Mouse (Mus musculus): ENCODE measurements around the gene Tiam1. TPM values are rescaled to one million over a fixed set of nuclear protein-coding genes. Genes with fewer than 3 reads are reported as not detected.

Gene Tiam1
- total RNA-seq (2017): 29.2 and 34.5 TPM in 2 replicates

DNA sequence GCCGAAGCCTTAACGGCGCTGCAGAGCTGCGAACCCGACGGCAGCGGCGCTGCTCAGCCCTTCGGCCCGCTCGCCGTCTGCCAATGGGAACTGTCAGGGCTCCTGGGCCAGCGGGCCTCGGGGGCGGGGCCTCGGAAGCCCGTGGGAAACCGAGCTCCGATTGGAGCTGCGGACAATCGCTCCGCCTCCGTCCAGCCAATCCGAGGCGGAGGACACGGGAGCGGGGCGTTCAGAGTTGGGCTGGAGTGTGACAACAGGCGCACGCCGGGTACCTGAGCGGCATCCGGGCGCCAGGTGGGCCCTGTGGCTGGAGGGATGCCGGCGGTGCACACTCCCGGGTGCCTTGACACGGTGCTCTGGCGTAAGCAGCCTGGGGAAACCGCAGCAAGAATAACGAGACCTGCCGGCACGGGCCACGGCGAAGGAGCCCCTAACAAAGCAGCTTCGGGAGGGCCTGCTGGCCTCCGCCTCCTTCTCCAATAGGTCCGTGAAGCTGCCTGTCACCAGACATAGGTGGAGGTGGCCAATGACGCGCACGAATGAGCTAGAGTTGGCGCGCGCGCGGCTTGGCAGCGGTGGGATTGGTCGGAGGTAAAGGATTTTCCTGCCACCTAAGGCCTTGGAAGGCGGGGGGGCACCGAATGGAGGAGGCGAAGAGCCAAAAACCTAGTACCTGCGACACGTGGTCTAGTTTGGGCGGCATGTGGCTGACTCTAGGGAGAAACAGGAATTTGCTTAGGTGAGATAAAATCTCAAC is at the start of gene Tiam1:
Gene Tiam1, minus strand, starts transcription at position 10 of the 757 bp plus-strand sequence.
- peak; percentile 80 for ATAC-seq (replicated peaks; ENCODE audit: low read depth, poor library complexity, severe bottlenecking)

DNA sequence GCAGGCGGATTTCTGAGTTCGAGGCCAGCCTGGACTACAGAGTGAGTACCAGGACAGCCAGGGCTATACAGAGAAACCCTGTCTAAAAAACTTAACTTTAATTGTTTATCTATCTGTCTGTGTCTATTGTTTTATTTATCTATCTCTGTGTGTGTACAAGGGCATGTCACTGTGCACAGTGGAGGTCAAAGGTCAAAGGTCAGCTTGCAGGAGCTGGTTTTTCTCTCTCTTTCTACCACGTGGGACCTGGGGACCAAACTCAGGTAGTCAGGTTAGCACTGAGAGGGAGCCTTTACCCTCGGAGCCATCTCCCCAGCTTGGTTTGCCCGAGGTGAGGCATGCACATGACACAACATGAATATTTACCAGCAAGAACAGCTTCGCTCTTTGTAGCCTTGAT is 47.7 kb upstream of the Tiam1 start:
- ATAC-seq (replicated peaks; ENCODE audit: low read depth, poor library complexity, severe bottlenecking): no peak

DNA sequence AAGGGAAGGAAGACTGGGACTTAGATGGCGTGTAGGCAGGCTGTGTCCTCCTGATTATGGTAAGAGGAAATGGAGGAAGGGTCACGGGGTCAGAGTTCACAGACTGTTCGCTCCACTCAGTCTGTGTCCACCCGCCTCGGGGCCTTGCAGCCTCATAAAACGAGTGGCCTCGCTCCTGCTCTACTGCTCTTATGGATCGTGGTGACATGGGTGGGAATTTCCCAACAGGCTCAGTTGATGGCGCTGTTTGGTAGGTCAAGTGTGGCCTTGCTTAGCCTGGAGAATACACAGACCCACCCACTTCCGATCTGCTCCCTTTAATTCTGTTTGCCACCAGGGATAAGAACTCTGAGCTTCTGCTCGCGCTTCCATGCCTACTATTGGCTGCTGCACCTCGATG is 43.9 kb upstream of the Tiam1 start:
- peak; percentile 85 for ATAC-seq (replicated peaks; ENCODE audit: low read depth, poor library complexity, severe bottlenecking)

DNA sequence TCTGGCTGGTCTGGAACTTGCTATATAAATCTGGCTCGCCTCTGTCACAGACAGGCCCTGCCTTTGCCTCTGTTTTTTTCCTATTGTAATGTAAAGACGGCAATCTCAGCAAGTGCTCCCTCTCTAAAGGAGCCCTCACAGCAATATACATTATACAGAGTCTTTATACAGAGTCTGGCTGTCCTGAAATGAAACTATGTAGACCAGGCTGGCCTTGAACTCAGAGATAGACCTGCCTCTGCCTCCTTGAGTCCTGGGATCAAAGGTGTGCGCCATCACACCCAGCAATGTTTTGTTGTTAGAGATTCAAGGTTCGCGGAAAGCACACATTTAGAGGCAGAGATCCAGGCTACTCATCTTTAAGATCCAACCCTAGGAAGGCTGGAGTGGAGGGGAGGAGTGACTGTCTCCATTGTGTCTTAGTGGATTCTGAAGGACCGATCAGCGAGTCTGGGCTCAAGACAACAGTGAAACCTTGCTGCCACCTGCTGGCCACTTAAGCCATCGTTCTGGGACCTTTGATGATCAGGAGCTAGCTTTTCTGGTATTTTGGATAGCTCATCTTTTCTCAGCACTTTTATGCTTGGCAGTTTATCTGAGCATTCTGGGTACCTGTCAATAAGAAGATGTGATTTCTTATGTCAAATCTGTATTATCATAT is 42.5 kb upstream of the Tiam1 start:
- peak; percentile 77 for ATAC-seq (replicated peaks; ENCODE audit: low read depth, poor library complexity, severe bottlenecking)

DNA sequence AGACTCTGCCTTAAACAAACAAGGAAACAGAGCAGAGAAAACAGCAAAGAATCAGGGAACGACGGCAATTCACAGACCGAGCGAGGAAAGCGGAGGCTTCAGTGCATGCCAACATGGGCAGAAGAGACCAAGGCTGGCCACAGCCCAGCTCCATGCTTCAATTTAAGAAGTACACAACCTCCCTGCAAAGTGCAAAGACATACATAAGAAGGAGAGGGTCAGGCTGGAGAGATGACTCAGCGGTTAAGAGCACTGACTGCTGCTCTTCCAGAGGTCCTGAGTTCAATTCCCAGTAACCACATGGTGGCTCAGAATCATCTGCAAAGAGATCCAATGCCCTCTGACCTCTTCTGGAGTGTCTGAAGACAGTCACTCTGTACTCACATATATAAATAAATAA is 40.6 kb upstream of the Tiam1 start:
- no peak for ATAC-seq (replicated peaks; ENCODE audit: low read depth, poor library complexity, severe bottlenecking)

DNA sequence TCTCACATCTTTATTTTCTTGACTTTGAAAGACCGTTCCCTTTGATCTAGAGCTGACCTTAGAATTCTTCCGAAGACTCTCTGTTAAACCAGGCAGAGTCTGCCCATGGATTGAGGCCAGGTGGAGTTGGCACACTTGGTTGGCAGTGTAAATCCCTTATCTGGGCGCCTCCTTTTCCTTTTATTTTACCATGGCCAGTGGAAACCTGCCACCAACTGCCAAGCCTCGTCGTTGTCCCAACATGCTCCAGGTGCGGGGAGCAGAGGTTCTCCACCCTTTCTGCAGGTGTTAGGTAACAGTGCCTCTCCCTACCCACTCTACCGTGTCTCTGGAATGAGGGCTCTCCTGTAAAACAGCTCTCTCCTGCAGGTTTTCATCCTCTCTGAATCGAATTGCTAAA is 38.1 kb upstream of the Tiam1 start:
- ATAC-seq (replicated peaks; ENCODE audit: low read depth, poor library complexity, severe bottlenecking): no peak

DNA sequence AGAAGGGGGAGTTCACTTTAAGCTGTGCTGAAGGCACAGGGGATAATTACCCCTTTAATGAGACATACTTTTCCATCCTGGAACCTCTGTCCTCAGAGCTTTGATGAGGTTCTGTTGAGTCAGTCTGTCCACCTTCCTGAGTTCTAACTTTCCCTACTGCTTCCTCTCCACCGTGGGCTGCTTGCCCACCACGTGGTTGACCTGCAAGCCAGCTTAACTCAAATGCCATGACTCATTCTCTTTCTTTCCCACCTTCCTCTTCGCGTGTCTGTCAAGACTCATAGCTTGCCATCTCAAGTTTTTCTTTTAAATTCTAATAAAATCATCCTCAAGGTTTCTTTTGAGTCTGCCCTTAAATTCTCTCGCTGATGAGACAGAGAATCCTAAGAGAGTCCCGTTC is 37.4 kb upstream of the Tiam1 start:
- ATAC-seq (replicated peaks; ENCODE audit: low read depth, poor library complexity, severe bottlenecking): no peak

DNA sequence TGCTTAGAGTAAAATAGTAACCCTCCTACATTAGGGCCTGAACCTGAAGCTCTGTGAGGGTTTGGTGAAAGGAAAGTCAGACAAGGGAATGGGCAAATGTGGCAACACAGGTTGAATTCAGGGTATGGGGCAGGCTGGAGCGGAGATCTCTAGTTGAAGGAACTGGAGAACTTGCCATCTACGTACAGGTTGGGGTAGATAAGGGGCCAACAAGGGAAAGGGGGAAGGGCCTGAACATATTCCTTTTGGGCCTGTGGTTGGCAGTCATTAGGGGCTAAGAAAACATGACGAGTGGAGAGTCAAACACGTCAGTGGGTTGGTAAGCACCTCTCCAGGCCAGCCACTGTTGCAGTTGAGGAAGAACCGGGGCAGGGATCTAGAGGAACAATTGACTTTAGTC is 36.3 kb upstream of the Tiam1 start:
- ATAC-seq (replicated peaks; ENCODE audit: low read depth, poor library complexity, severe bottlenecking): peak; percentile 7; the same call in 1 of the 2 replicates

DNA sequence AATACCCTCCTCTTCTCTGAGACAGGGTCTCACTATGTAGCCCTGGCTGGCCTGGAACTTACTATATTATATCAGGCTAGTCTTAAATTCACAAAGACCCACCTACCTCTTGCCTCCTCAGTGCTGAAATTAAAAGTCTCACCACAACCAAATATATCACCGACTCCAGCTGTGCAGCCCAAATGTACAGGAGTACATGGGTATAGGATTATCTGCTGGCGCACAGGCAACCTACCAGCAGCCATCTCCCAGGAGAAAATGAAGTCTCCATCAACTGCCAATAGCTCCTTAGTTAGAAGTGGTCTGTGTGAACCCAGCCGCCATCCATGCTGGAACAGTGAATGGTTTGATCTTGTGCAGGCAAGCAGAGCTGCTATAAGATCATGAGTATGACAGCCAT is 34.8 kb upstream of the Tiam1 start:
- ATAC-seq (replicated peaks; ENCODE audit: low read depth, poor library complexity, severe bottlenecking): no peak

DNA sequence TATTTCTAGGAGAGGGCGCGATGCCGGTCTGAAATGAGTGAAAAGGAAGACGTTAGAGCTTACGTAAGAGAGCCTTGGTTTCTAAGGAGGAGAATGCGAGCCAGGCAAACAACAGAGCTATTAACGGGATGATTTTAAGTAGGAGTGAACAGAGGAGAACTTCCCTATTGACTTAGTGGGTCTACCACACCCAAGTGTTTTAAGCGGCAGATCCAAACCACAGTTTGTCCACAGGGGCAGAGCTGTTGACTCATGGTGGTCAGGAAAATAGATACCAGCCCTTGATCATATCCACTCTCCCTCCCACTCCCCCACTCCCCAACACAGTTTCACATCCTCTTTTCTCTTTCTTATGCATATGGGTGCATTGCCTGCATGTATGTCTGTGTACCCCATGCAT is 33.9 kb upstream of the Tiam1 start:
- ATAC-seq (replicated peaks; ENCODE audit: low read depth, poor library complexity, severe bottlenecking): peak; percentile 92

DNA sequence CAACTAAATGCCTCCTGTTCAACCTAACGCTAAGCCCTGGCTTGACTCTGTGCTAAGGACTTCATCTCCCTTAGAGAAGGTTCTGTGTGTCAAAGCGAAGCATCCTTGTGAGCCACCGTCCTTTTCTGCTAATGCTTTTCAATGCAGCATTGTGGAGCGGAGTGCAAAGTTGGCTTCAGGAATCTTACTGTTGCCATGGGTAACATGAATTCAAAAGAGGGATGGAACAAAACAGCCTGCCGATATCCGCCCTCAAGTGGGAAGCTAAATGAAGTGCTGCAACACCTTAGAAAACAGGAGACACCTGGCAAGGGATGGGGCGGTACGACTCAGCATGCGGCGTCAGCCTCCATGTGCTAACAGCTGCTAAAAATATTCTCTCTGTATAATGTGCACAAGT is 32.9 kb upstream of the Tiam1 start:
- no peak for ATAC-seq (replicated peaks; ENCODE audit: low read depth, poor library complexity, severe bottlenecking)

DNA sequence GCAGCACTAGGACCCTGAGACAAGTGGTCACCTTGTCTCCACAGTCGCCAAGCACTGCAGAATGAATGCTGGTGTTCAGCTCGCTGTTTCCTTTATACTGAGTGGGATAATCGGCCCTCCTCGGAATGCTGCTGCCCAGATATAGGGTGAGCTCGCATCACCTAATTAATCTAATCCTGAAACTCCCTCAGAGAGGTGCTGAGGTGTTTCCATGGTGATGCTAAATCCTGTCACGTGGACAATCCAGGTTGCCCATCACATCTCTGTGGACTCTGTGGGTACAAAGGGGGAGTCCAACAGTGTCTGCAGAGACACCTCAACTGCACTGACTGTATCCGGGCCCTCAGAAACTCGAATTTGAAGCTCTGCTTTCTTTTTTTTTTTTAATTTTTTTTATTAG is 27.8 kb upstream of the Tiam1 start:
- no peak for ATAC-seq (replicated peaks; ENCODE audit: low read depth, poor library complexity, severe bottlenecking)

DNA sequence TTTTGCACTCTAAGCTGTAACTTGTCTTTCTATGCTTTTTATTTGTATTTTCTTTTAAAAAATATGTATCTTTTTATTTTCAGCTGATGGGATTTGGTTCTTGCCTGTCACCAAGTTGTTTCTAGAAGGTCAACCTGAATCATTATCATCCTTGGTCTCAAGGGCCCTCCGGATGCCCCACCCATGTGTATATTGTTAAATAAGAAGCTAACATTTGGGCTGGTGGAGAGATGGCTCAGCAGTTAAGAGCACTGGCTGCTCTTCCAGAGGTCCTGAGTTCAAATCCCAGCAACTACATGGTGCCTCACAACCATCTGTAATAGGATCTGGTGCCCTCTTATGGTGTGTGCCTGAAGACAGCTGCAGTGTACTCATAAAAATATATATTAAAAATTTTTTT is 27.1 kb upstream of the Tiam1 start:
- ATAC-seq (replicated peaks; ENCODE audit: low read depth, poor library complexity, severe bottlenecking): no peak

DNA sequence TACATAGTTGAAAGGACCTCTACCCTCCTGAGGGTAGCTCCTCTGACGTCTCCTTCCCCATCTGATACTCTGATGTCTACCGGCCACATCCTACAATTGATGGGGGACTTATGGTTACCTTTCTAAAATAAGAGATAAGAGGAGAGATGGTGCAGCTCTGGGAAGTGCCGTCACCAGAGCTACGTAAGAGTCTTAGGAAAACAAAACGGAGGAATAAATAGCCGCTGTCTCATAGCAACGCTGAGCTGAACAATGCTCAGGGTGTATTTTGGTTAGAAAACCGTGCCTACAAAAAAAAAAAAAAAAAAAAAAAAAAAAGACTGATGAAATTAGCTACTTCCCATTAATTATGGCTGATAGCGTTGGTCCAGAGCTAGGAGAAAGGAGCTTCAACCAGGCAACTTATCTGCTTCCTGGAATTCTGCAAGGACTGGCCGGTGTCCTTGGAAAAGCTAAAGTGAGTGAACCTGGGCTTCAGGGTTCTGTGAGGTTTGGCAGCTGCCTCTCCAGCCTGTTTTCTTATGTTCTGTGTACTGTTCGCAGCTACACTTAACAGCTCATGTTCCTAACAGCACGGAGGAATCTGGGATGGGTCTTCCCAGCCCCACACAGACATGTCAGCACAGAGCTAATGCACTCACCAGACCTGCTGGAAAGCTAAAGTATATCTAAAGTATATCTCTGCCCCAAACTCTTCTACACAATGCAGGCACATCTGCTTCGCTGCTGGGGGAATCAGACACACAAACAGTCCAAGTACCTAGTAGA is 26.5 kb upstream of the Tiam1 start:
- ATAC-seq (replicated peaks; ENCODE audit: low read depth, poor library complexity, severe bottlenecking): no peak

DNA sequence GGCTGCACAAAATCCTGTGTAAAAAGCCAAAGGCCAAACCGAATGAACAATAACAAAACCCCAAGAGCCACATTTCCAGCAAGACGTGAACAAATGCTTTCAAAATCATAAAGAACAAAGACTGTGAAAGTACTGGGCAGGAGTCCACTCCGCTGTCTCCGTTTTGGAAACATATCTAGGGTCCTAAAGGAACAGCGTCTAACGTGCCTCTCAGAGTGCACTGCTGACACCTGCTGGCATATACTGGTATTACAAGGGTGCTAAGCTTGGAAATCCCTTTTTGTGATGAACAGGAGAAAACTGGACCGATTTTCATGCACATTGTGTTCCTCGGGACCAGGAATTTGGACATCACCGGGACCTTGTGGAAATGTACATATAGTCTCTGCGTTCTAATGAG is 24.1 kb upstream of the Tiam1 start:
- peak; percentile 89 for ATAC-seq (replicated peaks; ENCODE audit: low read depth, poor library complexity, severe bottlenecking)

DNA sequence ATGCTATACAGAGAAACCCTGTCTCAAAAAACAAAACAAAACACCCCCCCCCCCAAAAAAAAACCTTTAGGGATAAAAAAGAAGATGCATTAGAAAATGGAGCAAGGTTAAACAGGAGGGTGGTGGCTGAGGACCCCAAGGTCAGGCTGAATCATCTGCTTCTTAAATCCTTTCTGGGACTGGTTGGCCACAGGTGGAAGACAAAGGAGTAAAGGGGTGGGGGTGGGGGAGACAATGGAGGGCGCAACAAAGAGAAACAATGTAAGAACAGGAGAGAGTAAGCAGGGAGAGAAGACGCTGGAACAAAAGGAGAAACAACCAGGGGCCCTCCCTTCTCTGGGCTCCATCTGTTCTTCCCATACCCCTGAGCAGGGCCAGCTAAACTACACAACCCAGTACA is 21.9 kb upstream of the Tiam1 start:
- no peak for ATAC-seq (replicated peaks; ENCODE audit: low read depth, poor library complexity, severe bottlenecking)

DNA sequence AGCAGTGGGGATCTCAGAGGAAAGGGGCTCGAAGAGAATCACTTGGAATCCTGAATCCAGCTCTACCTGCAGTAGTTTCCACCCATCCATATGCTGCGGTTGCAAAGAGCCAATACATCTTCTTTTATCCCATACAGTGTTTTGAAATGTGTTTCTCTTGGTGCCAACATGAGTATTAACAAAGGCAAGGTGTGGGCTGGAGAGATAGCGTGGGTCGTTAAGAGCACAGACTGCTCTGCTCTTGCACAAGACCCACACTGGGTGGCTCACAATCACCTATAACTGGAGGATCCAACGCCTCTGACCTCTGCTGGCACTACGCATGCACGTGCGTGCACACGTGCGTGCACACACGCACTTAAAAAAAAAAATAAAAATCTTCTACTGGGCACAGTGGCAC is 21.4 kb upstream of the Tiam1 start:
- ATAC-seq (replicated peaks; ENCODE audit: low read depth, poor library complexity, severe bottlenecking): no peak

DNA sequence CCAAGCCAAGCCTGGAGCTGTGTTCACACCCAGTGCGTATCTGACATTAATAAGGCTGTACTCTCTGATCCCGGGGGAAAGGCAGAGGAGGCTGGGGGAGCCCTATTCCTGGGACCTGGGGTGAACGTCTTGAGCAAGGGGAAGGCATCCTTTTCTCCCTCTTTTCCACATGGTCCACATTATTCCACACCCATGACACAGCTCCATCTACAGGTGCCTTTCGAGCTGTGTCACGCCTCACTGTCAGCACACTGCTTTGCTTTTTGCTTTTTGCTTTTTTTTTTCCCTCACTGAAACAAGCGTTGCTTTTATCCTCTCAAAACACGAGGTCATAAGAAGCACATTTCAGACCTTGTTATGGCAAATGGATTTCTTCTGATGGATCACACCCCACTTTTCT is 11.5 kb upstream of the Tiam1 start:
- ATAC-seq (replicated peaks; ENCODE audit: low read depth, poor library complexity, severe bottlenecking): no peak

DNA sequence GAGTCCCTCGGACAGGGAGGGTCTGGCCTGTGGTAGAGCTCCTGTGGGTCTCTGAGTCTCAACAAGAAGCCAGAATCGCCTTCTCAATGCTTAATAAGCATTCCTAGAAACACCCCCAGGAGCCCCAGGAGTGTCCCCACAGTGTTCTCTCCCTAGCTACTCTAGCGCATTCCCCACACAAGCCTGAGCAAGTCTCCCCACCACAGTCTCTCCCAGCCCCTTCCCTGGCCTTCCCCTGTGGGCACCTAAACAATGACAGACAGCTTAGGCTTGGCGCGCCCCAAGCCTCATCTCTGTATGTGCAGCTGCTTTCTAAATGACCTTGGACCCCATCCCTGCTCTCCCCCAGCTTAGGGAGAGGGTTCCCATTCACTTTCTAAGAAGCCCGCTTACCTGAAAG is 7.3 kb upstream of the Tiam1 start:
- no peak for ATAC-seq (replicated peaks; ENCODE audit: low read depth, poor library complexity, severe bottlenecking)

DNA sequence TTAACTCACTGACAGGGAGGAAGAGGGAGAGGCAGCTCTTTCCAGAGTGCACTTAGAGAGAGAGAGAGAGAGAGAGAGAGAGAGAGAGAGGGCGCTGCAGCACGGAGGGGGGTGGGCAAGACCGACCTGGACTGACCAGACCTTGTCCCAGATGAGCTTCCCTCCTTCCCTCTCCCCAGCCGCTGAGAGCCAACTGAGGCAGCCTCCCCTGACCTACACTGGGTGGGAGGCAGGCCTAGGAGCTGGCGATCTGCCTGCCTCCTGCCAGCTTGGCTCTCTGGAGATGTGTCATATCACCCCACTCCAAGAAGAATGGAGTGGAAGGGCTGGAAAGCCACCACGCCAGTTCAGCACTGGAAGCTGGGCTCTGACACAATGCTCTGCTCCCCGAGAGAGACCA is 6.6 kb upstream of the Tiam1 start:
- no peak for ATAC-seq (replicated peaks; ENCODE audit: low read depth, poor library complexity, severe bottlenecking)

DNA sequence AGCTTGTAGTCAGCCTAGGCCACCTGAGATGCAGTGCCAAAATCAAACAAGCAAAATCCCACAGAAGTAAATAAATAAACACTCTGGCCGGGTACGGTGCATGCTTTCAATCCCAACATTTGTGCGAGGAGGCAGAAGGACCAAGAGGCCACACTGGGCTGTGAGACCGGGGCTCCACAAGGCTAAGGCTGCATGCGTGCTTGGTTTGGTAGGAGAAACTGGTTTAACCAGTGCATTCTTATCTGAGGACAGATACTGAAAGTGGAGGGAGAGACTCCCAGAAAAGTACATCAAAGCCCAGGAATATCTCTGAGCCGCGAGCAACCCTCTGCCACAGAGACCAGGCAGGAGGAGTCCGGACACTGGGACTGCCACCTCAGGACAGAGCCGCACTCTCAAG is 5.8 kb upstream of the Tiam1 start:
- ATAC-seq (replicated peaks; ENCODE audit: low read depth, poor library complexity, severe bottlenecking): no peak

Measured in common myeloid progenitor, adult 5-6 weeks (primary cell).